Mouse (Mus musculus) kidney, postnatal 36 days (tissue): ENCODE results near the gene Pxt1.
"Not testable (repeated sequence)": the region's sequence is repeated elsewhere in the genome, so short reads cannot be mapped to it uniquely, and the experiment has no call there.

Experiments
- DNase-seq, 2 experiments: peaks; one replicate each; pipeline ENCODE4 v3.0.0; 2021 to 2022; ENCODE audit warnings: mixed read lengths in 2 of 2

The Pxt1 gene

DNA sequence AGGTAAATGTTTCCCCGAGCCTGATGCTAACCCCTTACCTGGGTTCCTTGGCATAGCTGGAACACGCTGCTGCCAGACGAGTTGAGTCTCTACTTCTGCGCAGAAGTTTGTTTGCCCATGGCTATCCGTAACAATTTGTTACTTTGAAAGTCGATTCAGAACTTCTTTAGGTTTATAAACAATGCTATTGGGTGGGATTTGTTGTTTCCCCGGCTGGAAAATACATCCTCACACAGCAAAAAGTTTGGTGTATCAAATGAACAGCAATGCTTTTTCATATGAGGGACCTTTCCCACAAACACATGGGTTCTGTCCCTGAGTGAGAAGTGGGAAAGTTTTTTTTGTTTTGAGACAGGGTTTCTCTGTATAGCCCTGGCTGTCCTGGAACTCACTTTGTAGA is at the start of gene Pxt1:
Pxt1 (minus strand) TSS at position 101 of the 400 bp plus-strand sequence.
- no peak for DNase-seq

GRCm38 (mm10) chr17:28993004-28993403 is 49.4 kb upstream of the Pxt1 start:
- DNase-seq, result not testable (repeated sequence)

DNA sequence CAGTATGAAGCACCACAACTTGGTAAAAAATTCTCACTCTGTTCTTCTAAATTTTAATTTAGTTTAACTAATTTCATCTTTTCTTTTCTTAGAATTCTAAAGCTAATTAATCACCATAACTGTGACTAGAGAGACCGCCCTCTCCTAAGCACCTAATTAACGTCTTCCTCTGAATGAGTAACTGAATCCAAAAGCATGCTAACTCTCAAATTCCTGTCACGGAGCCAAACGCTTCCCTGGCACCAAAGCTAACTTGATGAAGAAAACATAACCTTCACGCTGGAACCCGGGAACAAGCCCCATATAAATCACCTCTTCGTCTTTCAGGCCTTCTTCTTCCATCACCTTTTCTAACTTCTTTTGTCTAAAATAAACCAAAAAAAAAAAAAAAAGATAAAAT is 48.5 kb upstream of the Pxt1 start:
- peak; percentile 85 to 87 for DNase-seq

DNA sequence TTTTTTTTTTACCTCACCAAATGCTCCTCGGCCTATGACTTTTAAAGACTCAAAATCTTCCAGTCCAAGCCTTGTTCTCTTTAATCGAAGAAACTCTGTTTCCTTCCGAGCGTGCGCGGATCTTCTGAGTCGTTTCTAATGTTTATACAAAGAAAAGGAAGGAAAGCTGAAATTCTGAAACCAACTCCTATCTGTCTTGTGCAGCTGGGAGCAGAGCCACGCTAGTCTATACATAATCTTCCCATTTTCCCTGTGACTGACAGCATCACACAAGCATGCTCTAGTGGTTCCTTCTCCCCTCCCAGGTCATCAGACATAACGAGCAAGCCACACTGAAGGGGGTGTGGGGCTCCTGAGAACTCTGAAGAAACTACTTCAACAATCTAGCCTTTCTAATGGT is 47.6 kb upstream of the Pxt1 start:
- no peak for DNase-seq

GRCm38 (mm10) chr17:28990060-28990459 is 46.4 kb upstream of the Pxt1 start:
- no peak for DNase-seq

DNA sequence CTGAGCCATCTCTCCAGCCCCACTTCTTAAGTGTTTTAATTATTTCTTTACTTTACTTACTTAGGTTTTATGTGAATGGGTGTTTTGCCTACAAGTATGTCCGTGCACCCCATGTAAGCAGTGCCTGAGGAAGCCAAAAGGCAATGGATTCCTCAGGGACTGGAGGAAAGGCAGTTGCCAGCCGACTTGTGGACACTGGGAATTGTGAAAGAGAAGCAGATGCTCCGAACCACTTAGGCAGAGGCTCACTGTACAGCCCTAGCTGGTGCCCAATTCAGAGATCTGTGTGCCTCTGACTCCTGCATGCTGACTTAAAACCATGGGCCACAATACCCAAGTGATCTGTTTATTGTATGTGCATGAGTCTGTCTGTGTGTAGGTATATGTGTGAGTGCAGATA is 45.4 kb upstream of the Pxt1 start:
- no peak for DNase-seq

- no peak for DNase-seq
Observed at GRCm38 (mm10) chr17:28988291-28988690, 44.7 kb upstream of the Pxt1 start.

DNA sequence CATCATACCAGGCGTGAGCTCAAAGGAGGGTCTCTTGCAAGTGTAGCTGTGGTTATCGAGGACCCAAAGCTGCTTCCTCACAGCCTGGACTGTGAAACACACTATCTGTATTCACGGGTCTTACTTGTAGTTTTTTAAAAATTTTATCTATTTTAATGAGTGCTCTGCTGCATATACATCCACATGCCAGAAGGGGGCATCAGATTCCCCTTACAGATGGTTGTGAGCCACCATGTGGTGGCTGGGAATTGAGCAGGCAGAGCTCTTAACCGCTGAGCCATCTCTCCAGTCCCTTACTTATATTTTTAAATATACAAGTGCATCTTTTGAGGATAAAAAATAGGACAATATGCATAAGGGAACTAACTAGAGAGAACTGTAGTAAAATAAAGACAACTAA is 44.1 kb upstream of the Pxt1 start:
- DNase-seq, result peak; percentile 23 to 64

- peak; percentile 17 to 66 for DNase-seq
Observed at GRCm38 (mm10) chr17:28986833-28987232, 43.2 kb upstream of the Pxt1 start.

- no peak for DNase-seq
Observed at GRCm38 (mm10) chr17:28984724-28985420, 41.2 kb upstream of the Pxt1 start.

GRCm38 (mm10) chr17:28982591-28982990 is 39.0 kb upstream of the Pxt1 start:
- no peak for DNase-seq

- no peak for DNase-seq
Observed at GRCm38 (mm10) chr17:28981081-28981480, 37.4 kb upstream of the Pxt1 start.

- peak; percentile 67 to 77 for DNase-seq
Observed at GRCm38 (mm10) chr17:28979091-28979490, 35.5 kb upstream of the Pxt1 start.

- DNase-seq, result no peak
Observed at GRCm38 (mm10) chr17:28970122-28970521, 26.5 kb upstream of the Pxt1 start.

- no peak for DNase-seq
Observed at GRCm38 (mm10) chr17:28967021-28967610, 23.5 kb upstream of the Pxt1 start.

DNA sequence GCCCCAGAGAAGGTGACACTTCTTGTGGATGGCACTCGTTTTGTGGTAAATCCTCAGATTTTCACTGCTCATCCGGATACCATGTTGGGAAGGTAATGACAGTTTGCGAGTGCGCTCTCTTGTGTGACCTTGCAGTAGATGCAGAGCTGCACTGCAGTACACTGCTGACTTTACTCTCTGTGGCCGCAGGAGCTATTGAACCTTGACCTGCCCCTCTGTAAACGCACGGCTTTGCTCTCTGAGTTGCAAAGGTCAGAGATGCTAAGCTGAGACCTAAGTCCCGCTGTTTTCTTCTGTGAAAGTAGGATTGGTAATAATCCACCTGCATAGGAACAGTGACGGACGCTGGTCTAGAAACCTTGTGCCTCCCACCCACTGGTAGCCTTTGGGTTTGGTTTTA is 18.0 kb upstream of the Pxt1 start:
- DNase-seq, result peak; percentile 65 to 77

GRCm38 (mm10) chr17:28960597-28960996 is 17.0 kb upstream of the Pxt1 start:
- peak in 1 of 2 experiments; percentile 31 for DNase-seq

DNA sequence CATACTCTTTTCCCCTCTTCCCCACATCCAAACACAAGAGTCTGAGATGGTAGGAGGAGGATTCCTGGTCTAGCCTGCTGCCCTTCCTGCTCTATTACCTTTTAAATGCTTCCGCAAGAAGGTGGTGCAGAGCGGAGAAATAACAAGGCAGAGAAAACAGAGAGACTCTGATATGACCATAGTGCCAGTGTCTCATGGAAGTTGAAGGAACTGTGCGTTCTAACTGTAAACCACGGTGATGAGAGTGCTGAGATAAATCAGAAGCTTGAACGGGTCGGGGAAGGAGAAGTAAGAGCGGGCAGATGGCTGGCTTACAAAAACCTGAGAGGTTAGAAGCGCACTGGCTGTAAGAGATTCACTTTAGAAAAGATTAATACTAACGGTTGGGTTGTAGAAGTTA is 10.8 kb upstream of the Pxt1 start:
- no peak for DNase-seq

DNA sequence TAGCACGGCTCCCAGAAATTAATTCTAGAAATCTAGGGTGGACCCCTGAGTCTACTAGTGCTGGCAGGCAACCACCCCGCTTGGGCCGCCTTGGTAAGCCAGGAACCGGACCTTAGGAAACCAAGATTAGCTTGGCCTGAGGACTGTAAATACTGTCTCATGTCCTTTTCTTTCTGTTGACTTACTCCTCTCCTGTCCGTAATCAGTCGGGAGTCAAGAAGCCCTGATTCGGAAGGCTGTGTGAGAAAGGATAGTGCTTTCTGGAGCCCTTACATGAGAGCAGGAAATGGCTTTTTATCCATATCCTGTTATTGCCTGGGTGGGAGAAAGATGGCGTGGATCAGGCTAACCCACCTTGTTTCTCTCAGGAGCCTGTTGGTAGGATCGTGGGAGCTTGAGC is 9.6 kb upstream of the Pxt1 start:
- no peak for DNase-seq

DNA sequence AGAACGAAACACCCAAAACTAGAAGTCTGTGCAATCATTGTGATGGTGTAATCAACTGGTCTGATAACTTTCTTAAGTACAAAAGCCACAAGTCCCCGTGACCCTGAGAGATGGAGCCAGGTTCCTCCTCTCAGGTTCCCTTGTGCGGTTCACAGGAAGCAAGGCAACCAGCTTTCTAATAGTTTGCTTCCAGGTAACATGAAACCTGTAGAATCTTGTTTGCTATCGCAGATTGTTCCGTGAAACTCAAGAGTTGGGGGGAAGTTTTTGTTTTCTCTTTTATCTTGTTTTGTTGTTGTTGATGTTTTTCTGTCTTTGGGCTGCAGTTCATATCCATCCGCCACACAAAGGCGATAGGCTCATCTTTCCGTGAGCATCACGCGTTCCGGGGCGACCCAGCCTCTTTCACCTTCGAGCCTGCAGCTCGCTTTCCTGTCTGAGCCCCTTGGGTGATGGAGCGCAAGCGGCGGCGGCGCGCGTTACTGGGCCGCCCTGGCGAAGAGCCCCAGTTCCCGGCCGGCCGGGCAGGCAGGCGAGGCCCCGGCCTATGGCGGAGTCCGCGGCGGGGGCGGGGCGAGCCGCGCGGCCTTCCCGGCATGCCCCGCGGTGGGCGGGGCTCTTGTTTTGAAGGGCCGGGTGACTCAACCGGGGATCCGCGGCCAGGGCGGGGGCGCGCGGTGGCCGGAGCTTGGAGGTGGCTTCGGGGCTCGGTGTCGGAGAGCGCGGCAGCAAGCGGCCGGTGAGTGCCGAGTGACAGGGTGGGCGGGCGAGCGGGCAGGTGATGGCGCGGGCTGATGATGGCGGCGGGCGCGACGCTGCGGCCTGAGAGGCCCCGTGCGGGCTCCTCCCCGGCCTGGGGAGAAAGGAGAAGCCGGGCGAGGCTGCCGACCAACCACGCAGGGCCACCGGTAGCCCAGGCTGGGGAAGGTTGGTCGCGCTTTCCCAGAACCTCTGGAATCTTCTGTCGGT is 8.5 kb upstream of the Pxt1 start, which contains the start of gene Kctd20:
Kctd20 (plus strand) TSS at position 120 of the 969 bp plus-strand sequence.
- peak; percentile 94 to 97 for DNase-seq

GRCm38 (mm10) chr17:28950751-28951150 is 7.1 kb upstream of the Pxt1 start:
- no peak for DNase-seq

DNA sequence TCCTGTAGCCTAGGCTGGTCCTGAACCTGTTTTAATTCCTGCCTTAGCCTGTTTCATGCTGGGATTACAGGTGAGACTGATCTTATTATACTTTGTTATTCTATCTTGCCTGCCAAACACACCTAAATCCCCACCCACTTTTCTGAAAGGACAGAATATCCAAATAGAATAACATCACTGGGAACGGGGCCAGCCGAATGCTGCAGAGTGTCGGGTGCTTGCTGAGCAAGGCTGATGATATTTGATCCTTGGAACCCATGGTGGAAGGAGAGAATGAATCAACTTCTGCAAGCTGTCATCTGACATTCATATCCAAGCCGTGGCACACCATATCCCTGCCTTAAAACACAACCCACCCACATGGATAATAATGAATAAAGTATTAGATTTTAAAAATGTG is 5.0 kb upstream of the Pxt1 start:
- DNase-seq, result peak in 1 of 2 experiments; percentile 56
